Mouse (Mus musculus): ENCODE measurements around the gene Thsd4. TPM values are rescaled to one million over a fixed set of nuclear protein-coding genes. Genes with fewer than 3 reads are reported as not detected.

Thsd4 gene
- 11.4 and 13.6 TPM in 2 replicates for polyA plus RNA-seq (2015; fragmentation: Nextera tagmentation; extraction: Ambion mirVana)

DNA sequence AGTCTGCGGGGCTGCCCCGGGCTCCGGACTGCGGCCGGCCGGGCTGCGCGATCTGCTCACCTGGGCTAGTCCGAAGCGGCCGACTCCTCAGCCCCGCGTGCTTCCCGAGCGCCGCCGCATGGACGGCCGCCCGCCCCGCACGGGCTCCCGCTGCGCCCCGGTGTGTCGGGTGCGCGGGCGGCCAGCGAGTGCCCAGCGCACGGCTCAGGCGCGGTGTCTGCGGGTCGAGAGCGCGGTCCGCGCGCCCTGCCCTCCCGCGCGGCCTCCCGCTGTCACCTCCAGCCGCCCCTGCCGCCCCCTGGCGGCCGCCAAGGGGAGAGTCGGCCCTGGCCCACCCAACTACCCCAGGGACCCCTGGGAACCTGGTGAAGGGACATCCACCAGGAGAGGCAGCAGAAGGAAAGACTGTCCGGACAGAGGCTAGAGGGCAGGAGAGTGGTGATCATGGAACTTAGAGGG lies at the start of gene Thsd4:
Gene Thsd4 (minus strand): TSS at position 241 of the 459 bp plus-strand sequence.
- Histone ChIP-seq H3K4me3 (ENCODE audit: low read depth, low read length) (peak within 1 kb of the TSS; percentile 62), H3K9me3 (ENCODE audit: control insufficient read depth) (no peaks in the 10 kb centered on the region), H3K27me3 (replicated peaks; ENCODE audit: control insufficient read depth, insufficient read depth, low read length) (no peaks in the 10 kb centered on the region), H3K9ac (ENCODE audit: low read depth, low read length) (peak within 1 kb of the TSS; percentile 68), H3K4me2 (replicated peaks; ENCODE audit: low read depth) (peak within 1 kb of the TSS; percentile 81), H3K36me3 (ENCODE audit: control insufficient read depth, insufficient read depth) (no peaks in the 10 kb centered on the region), H3K4me1 (replicated peaks; ENCODE audit: control insufficient read depth, insufficient read depth, low read length) (peaks cover 30% of the 10 kb centered on the region), H3K27ac (ENCODE audit: low read depth, low read length) (peak within 1 kb of the TSS; percentile 36; the same call in 1 of the 2 replicates)
- WGBS: under 1% methylated on average over 43 of the region's 51 CpGs
- TF ChIP-seq CTCF (IDR thresholded peaks at IDR 0.05; ENCODE audit: low read depth): peak; percentile 89
- ATAC-seq: peak; percentile 68

DNA sequence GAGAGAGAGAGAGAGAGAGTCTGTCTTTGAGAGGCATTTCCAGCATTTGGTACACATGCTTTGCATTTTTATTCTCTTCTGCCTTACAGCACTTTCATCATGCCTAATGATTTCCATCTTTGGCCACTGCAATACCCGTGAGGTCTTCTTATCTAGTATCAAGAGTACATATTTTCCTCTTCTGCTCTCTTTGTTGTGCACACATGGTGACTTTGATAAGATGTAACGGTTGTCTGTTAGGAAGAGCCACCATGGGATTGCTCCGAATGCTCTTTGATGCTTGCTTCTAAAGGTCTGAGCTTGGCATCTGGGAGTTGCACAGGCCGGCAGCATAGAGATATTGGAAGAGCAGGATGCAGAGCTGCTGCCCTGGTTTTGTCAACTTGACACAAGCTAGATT lies 49.2 kb upstream of the Thsd4 start:
- no peak overlapping the region for H3K9ac ChIP-seq (ENCODE audit: low read depth, low read length)
- H3K27ac ChIP-seq (ENCODE audit: low read depth, low read length): no peak overlapping the region
- no peak for ATAC-seq
- WGBS: 70% methylated on average over 4 of the region's 4 CpGs
- no peaks in the 10 kb centered on the region for H3K27me3 ChIP-seq (replicated peaks; ENCODE audit: control insufficient read depth, insufficient read depth, low read length)
- no peak overlapping the region for H3K4me2 ChIP-seq (replicated peaks; ENCODE audit: low read depth)
- H3K4me1 ChIP-seq (replicated peaks; ENCODE audit: control insufficient read depth, insufficient read depth, low read length): no peaks in the 10 kb centered on the region
- H3K9me3 ChIP-seq (ENCODE audit: control insufficient read depth): 0 out of 2 replicates have a peak, but pooled peaks cover 3% of the 10 kb centered on the region
- H3K4me3 ChIP-seq (ENCODE audit: low read depth, low read length): no peak overlapping the region
- no peaks in the 10 kb centered on the region for H3K36me3 ChIP-seq (ENCODE audit: control insufficient read depth, insufficient read depth)
- TF ChIP-seq CTCF (IDR thresholded peaks at IDR 0.05; ENCODE audit: low read depth): no peak

DNA sequence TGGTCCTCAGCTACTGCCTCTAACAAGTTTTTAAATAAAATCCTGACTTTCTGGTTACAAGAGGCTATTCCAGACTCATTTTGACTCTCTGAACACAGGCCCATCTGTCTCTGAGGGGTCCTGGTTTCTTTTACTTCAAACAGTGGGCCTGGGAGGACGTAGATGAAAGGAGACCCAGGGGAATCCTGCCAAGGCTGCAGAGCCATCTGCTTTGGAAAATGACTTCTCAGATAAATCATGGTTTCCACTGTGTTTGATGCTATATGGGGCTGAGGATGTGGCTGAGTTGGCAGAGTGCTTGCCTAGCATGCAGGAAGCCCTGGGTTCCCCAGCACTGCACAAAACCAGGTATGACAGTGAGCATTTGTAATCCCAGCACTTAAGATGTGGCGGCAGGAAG lies 47.5 kb upstream of the Thsd4 start:
- Histone ChIP-seq H3K4me3 (ENCODE audit: low read depth, low read length) (no peak overlapping the region), H3K4me2 (replicated peaks; ENCODE audit: low read depth) (no peak overlapping the region), H3K36me3 (ENCODE audit: control insufficient read depth, insufficient read depth) (no peaks in the 10 kb centered on the region), H3K27me3 (replicated peaks; ENCODE audit: control insufficient read depth, insufficient read depth, low read length) (no peaks in the 10 kb centered on the region), H3K9ac (ENCODE audit: low read depth, low read length) (no peak overlapping the region), H3K4me1 (replicated peaks; ENCODE audit: control insufficient read depth, insufficient read depth, low read length) (no peaks in the 10 kb centered on the region), H3K27ac (ENCODE audit: low read depth, low read length) (no peak overlapping the region), H3K9me3 (ENCODE audit: control insufficient read depth) (0 out of 2 replicates have a peak, but pooled peaks cover 3% of the 10 kb centered on the region)
- no peak for ATAC-seq
- 74% methylated on average over 2 of the region's 2 CpGs for WGBS
- no peak for TF ChIP-seq CTCF (IDR thresholded peaks at IDR 0.05; ENCODE audit: low read depth)

DNA sequence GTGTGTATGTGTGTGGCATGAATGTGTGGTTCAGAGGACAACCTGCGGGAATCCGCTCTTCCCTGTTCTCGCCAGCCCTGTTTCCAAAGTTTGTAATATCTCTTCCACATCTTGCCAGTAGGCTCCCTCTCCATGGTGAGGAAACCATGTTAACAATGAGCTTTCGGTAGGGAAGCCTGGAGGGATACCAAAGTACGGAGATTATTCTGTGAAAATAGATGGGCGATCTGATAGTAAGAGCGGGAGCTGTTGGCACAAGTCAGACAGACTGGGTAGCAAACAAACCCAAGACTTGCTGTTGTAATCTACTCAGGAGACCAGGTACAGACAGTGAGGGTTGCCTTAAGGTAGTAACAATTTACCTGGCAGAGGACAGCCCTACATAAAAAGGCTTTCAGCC lies 42.0 kb upstream of the Thsd4 start:
- Histone ChIP-seq H3K36me3 (ENCODE audit: control insufficient read depth, insufficient read depth) (no peaks in the 10 kb centered on the region), H3K4me2 (replicated peaks; ENCODE audit: low read depth) (no peak overlapping the region), H3K27me3 (replicated peaks; ENCODE audit: control insufficient read depth, insufficient read depth, low read length) (no peaks in the 10 kb centered on the region), H3K4me1 (replicated peaks; ENCODE audit: control insufficient read depth, insufficient read depth, low read length) (no peaks in the 10 kb centered on the region), H3K9ac (ENCODE audit: low read depth, low read length) (no peak overlapping the region), H3K27ac (ENCODE audit: low read depth, low read length) (no peak overlapping the region), H3K9me3 (ENCODE audit: control insufficient read depth) (no peaks in the 10 kb centered on the region), H3K4me3 (ENCODE audit: low read depth, low read length) (no peak overlapping the region)
- no peak for TF ChIP-seq CTCF (IDR thresholded peaks at IDR 0.05; ENCODE audit: low read depth)
- no peak for ATAC-seq
- 88% methylated on average over 7 of the region's 7 CpGs for WGBS

DNA sequence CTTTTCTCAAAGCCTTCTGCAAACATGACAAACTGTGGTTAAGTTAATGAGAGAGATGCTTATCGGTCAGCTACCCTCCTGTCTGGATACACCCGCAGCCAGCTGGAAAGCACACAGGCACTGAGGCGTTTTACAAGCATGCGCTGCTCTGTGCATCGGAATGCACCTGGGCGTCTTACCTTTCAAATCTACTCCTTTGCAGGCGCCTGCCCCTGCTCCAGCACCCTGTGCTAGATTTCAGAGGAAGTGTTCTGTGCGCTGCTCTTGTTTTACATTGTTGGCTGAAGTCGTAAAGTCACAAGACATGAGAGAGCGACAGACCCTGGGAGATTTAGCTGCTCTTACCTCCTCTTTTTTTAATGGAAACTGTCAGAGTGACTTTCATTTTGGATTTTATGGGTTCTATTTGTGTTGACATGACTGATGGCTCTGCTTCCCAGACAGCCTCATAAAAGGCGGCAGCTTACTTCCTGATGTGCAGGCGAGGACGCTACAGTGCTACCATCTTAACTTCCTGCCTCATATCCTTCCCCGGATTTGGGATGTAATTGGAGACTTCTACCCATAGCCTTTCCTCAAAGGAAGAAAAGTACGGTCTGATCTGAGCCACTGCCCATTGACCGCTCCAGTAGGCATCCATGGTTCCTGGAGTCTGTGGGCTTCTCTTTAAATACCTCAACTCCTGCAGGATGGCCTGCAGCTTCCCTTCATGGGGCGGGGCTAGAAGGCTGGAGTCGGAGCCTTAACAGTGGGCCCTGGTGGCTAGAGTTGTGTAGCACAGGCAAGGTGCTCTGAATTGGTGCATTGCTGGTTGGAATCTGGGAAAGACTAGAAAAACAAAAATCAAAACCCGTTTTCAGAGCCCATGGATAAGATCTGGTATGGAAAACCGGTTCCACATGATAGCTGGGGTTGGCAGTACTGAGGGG lies 40.9 kb upstream of the Thsd4 start:
- no peaks in the 10 kb centered on the region for H3K4me1 ChIP-seq (replicated peaks; ENCODE audit: control insufficient read depth, insufficient read depth, low read length)
- H3K4me3 ChIP-seq (ENCODE audit: low read depth, low read length): peak overlapping the region; percentile 27
- peak; percentile 76 for TF ChIP-seq CTCF (IDR thresholded peaks at IDR 0.05; ENCODE audit: low read depth)
- no peak overlapping the region for H3K9ac ChIP-seq (ENCODE audit: low read depth, low read length)
- 23% methylated on average over 20 of the region's 20 CpGs for WGBS
- no peak overlapping the region for H3K27ac ChIP-seq (ENCODE audit: low read depth, low read length)
- H3K36me3 ChIP-seq (ENCODE audit: control insufficient read depth, insufficient read depth): no peaks in the 10 kb centered on the region
- H3K4me2 ChIP-seq (replicated peaks; ENCODE audit: low read depth): peak overlapping the region; percentile 62
- ATAC-seq: peak; percentile 81
- no peaks in the 10 kb centered on the region for H3K27me3 ChIP-seq (replicated peaks; ENCODE audit: control insufficient read depth, insufficient read depth, low read length)
- no peaks in the 10 kb centered on the region for H3K9me3 ChIP-seq (ENCODE audit: control insufficient read depth)

DNA sequence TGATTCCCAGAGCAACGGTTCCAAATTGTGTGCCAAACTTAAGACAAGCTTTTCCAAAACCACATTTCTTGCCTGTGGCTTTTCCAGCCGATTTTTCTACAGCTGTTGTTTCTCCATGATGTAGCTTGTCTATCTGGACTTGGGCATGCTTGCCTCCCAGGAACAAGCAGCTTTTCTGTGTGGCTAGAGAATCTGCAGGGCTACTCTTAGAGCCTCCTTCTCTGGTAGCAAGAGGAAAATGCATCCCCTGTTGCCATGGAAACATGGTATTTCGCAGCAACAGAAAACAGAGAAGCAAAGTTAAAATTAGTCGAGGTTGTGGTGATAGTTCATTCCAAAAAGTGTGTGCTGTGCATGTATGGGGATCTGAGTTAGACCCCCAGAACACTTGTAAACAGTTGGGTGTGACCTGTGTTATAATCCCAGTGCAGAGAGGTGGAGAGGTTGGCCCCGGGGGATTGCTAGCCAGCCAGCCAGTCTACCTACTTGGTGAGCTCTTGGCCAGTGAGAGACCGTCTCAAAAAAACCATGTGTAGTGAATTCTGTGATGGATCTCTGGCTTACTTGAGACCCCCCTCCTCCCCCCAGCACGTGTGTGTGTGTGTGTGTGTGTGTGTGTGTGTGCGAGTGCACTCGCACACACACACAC lies 39.9 kb upstream of the Thsd4 start:
- Histone ChIP-seq H3K4me2 (replicated peaks; ENCODE audit: low read depth) (no peak overlapping the region), H3K4me3 (ENCODE audit: low read depth, low read length) (no peak overlapping the region), H3K27me3 (replicated peaks; ENCODE audit: control insufficient read depth, insufficient read depth, low read length) (no peaks in the 10 kb centered on the region), H3K9me3 (ENCODE audit: control insufficient read depth) (no peaks in the 10 kb centered on the region), H3K9ac (ENCODE audit: low read depth, low read length) (no peak overlapping the region), H3K4me1 (replicated peaks; ENCODE audit: control insufficient read depth, insufficient read depth, low read length) (no peaks in the 10 kb centered on the region), H3K27ac (ENCODE audit: low read depth, low read length) (no peak overlapping the region), H3K36me3 (ENCODE audit: control insufficient read depth, insufficient read depth) (no peaks in the 10 kb centered on the region)
- no peak for TF ChIP-seq CTCF (IDR thresholded peaks at IDR 0.05; ENCODE audit: low read depth)
- ATAC-seq: no peak
- 51% methylated on average over 9 of the region's 9 CpGs for WGBS
